Comparison of ENCODE assay signal across 8 mouse cellular contexts in genomic region chr15:99083258-99083657, GRCm38 (mm10). TPM values are rescaled to one million over a fixed set of nuclear protein-coding genes. Genes with fewer than 3 reads are reported as not detected.
A peak's percentile ranks its signal among the peaks of the same experiment; 100 is the strongest.
DNase-seq lines count a peak whose midpoint lies in the region; ATAC-seq and TF ChIP-seq lines count a peak whose summit lies in the region.
"Had no signal": no experiment of that assay in that cellular context is flagged by ENCODE, and none has a peak within 500 bp of the region (broad histone marks: within the 10 kb centered on the region; RNA-seq: fewer than 3 reads in every experiment).

No protein-coding gene starts in this region.

- no peak overlapping the region for H3K9ac ChIP-seq in embryonic facial prominence, embryonic 14.5 days (ENCODE audit: low read depth, low read length)
- H3K9ac ChIP-seq in lung, embryonic 16.5 days (ENCODE audit: low read length), result no peak overlapping the region
- H3K9ac ChIP-seq: liver, embryonic 15.5 days had no signal

- H3K27me3 ChIP-seq in G1E (ENCODE audit: insufficient read depth, low read length), result peaks cover 12% of the 10 kb centered on the region; the same call in 1 of the 2 replicates
- peaks cover 45% of the 10 kb centered on the region for H3K27me3 ChIP-seq in embryonic facial prominence, embryonic 14.5 days (replicated peaks; ENCODE audit: control insufficient read depth, insufficient read depth, low read length)
- peaks cover 36% of the 10 kb centered on the region for H3K27me3 ChIP-seq in lung, embryonic 16.5 days (ENCODE audit: control insufficient read depth, insufficient read depth, low read depth, low read length)

- DNase-seq in layer of hippocampus, adult 11-12 months (ENCODE audit: low spot score), result peak; percentile 56
- no peak for DNase-seq in layer of hippocampus, postnatal 36 days
- DNase-seq in CD4-positive, CD25-positive, alpha-beta regulatory T cell, adult 2 months (ENCODE audit: low read depth, low spot score), result peak; percentile 70
- peak; percentile 40 for DNase-seq in G1E (ENCODE audit: low spot score)
- DNase-seq in embryonic facial prominence, embryonic 14.5 days (ENCODE audit: low spot score), result peak; percentile 61
- DNase-seq in gastrocnemius, adult 8-10 months (ENCODE audit: low spot score in 2 of 2), result no peak

- no peak overlapping the region for H3K27ac ChIP-seq in embryonic facial prominence, embryonic 14.5 days (replicated peaks; ENCODE audit: low read depth, low read length)
- no peak overlapping the region for H3K27ac ChIP-seq in lung, embryonic 16.5 days (ENCODE audit: low read length)
- H3K27ac ChIP-seq: liver, embryonic 15.5 days had no signal

- peaks cover 3% of the 10 kb centered on the region for H3K9me3 ChIP-seq in G1E (replicated peaks)
- H3K9me3 ChIP-seq in embryonic facial prominence, embryonic 14.5 days (ENCODE audit: control insufficient read depth, low read length), result no peaks in the 10 kb centered on the region
- H3K9me3 ChIP-seq in lung, embryonic 16.5 days (ENCODE audit: control insufficient read depth, low read length), result no peaks in the 10 kb centered on the region
- H3K9me3 ChIP-seq: liver, embryonic 15.5 days had no signal

- H3K4me2 ChIP-seq in embryonic facial prominence, embryonic 14.5 days (ENCODE audit: low read depth, low read length), result no peak overlapping the region
- H3K4me2 ChIP-seq in lung, embryonic 16.5 days (ENCODE audit: low read depth, low read length), result no peak overlapping the region

- TF ChIP-seq CTCF in G1E (IDR thresholded peaks at IDR 0.05; ENCODE audit: low read depth, low read length), result no peak

- no peak overlapping the region for H3K4me3 ChIP-seq in G1E (ENCODE audit: low read depth, low read length)
- no peak overlapping the region for H3K4me3 ChIP-seq in embryonic facial prominence, embryonic 14.5 days (ENCODE audit: low read depth, low read length)
- H3K4me3 ChIP-seq in lung, embryonic 16.5 days (ENCODE audit: low read length), result no peak overlapping the region
- H3K4me3 ChIP-seq: liver, embryonic 15.5 days had no signal

- peaks cover 58% of the 10 kb centered on the region for H3K36me3 ChIP-seq in G1E (replicated peaks)
- H3K36me3 ChIP-seq in embryonic facial prominence, embryonic 14.5 days (ENCODE audit: control insufficient read depth, insufficient read depth, low read length), result peaks cover 22% of the 10 kb centered on the region
- H3K36me3 ChIP-seq in lung, embryonic 16.5 days (ENCODE audit: control insufficient read depth, insufficient read depth, low read length), result peaks cover 26% of the 10 kb centered on the region

- no peak for ATAC-seq in G1E (ENCODE audit: extremely low read depth, insufficient number of reproducible peaks, low FRiP score, poor library complexity, severe bottlenecking)
- ATAC-seq in embryonic facial prominence, embryonic 14.5 days (ENCODE audit: low read depth), result no peak
- 0 out of 2 replicates have a peak, but pooled peaks have one; percentile 34 for ATAC-seq in lung, embryonic 16.5 days (ENCODE audit: low read depth)

- 74% methylated on average over 9 of the region's 9 CpGs for WGBS in embryonic facial prominence, embryonic 14.5 days
- WGBS in lung, embryonic 16.5 days, result 63% methylated on average over 9 of the region's 9 CpGs

- H3K4me1 ChIP-seq in G1E (ENCODE audit: insufficient read depth, low read depth, low read length), result peaks cover 22% of the 10 kb centered on the region
- H3K4me1 ChIP-seq in embryonic facial prominence, embryonic 14.5 days (ENCODE audit: control insufficient read depth, insufficient read depth, low read length), result no peaks in the 10 kb centered on the region
- peaks cover 12% of the 10 kb centered on the region for H3K4me1 ChIP-seq in lung, embryonic 16.5 days (replicated peaks; ENCODE audit: control insufficient read depth, insufficient read depth, low read length)

RNA-seq across cellular contexts. Expression of gene C1ql4, which starts 4.4 kb away (rescaled TPM):
- total RNA-seq in layer of hippocampus, postnatal 36 days (2021), result under 1 TPM in 1 of 2 experiments, not detected in 1; 0.30 TPM
- total RNA-seq in G1E (2014; fragmentation: Nextera tagmentation) (not detected in 2 replicates), G1E (2017) (not detected in 2 replicates)
- polyA plus RNA-seq in G1E (2012), result not detected in 2 replicates
- 0.11 and 0.13 TPM in 2 replicates for polyA plus RNA-seq in embryonic facial prominence, embryonic 14.5 days (2014; fragmentation: Nextera tagmentation; extraction: Ambion mirVana)
- polyA plus RNA-seq in lung, embryonic 16.5 days (2015; fragmentation: Nextera tagmentation; extraction: Ambion mirVana), result not detected in 2 replicates
- total RNA-seq in gastrocnemius, adult 8-10 months (2022), result not detected
- polyA plus RNA-seq: liver, embryonic 15.5 days had no signal

RNA-seq across cellular contexts. Expression of gene Troap, which starts 8.9 kb away (rescaled TPM):
- under 1 TPM; 0.38 to 0.40 TPM for total RNA-seq in layer of hippocampus, postnatal 36 days (2021)
- total RNA-seq in G1E (2014; fragmentation: Nextera tagmentation) (58.2 and 59.0 TPM in 2 replicates), G1E (2017) (22.3 and 22.8 TPM in 2 replicates)
- polyA plus RNA-seq in G1E (2012), result 71.0 and 73.9 TPM in 2 replicates
- 15.3 and 24.4 TPM in 2 replicates for polyA plus RNA-seq in embryonic facial prominence, embryonic 14.5 days (2014; fragmentation: Nextera tagmentation; extraction: Ambion mirVana)
- polyA plus RNA-seq in lung, embryonic 16.5 days (2015; fragmentation: Nextera tagmentation; extraction: Ambion mirVana), result 39.5 and 41.1 TPM in 2 replicates
- total RNA-seq in gastrocnemius, adult 8-10 months (2022), result not detected

RNA-seq across cellular contexts. Expression of gene Dnajc22, which starts 9.7 kb away (rescaled TPM):
- total RNA-seq in layer of hippocampus, postnatal 36 days (2021), result under 1 TPM in 1 of 2 experiments, not detected in 1; 0.30 TPM
- total RNA-seq in G1E (2014; fragmentation: Nextera tagmentation) (not detected in 2 replicates), G1E (2017) (0.16 TPM in 1 of 2 replicates, not detected in the other)
- not detected in 2 replicates for polyA plus RNA-seq in G1E (2012)
- polyA plus RNA-seq in embryonic facial prominence, embryonic 14.5 days (2014; fragmentation: Nextera tagmentation; extraction: Ambion mirVana), result 0.38 TPM in 1 of 2 replicates, not detected in the other
- polyA plus RNA-seq in lung, embryonic 16.5 days (2015; fragmentation: Nextera tagmentation; extraction: Ambion mirVana), result 1.6 and 2.4 TPM in 2 replicates
- total RNA-seq in gastrocnemius, adult 8-10 months (2022), result under 1 TPM in 1 of 4 experiments, not detected in 3; 0.24 TPM

RNA-seq across cellular contexts. Expression of gene Prph, which starts 28.3 kb away (rescaled TPM):
- 1 to 10 TPM in 1 of 2 experiments, under 1 TPM in 1; 0.82 to 2.2 TPM for total RNA-seq in layer of hippocampus, postnatal 36 days (2021)
- total RNA-seq in G1E (2014; fragmentation: Nextera tagmentation), result not detected in 2 replicates
- not detected in 2 replicates for total RNA-seq in G1E (2017)
- not detected in 2 replicates for polyA plus RNA-seq in G1E (2012)
- polyA plus RNA-seq in embryonic facial prominence, embryonic 14.5 days (2014; fragmentation: Nextera tagmentation; extraction: Ambion mirVana), result 66.3 and 71.0 TPM in 2 replicates
- 3.9 and 4.5 TPM in 2 replicates for polyA plus RNA-seq in lung, embryonic 16.5 days (2015; fragmentation: Nextera tagmentation; extraction: Ambion mirVana)
- total RNA-seq in gastrocnemius, adult 8-10 months (2022), result under 1 TPM in 3 of 4 experiments, not detected in 1; 0.31 to 0.58 (median 0.35) TPM

RNA-seq across cellular contexts. Expression of gene Spats2, which starts 42.5 kb away (rescaled TPM):
- 10 to 100 TPM; 32.0 to 32.8 TPM for total RNA-seq in layer of hippocampus, postnatal 36 days (2021)
- total RNA-seq in G1E (2014; fragmentation: Nextera tagmentation), result not detected in 2 replicates
- total RNA-seq in G1E (2017), result 0.05 and 0.12 TPM in 2 replicates
- polyA plus RNA-seq in G1E (2012), result not detected in 2 replicates
- 35.5 and 38.9 TPM in 2 replicates for polyA plus RNA-seq in embryonic facial prominence, embryonic 14.5 days (2014; fragmentation: Nextera tagmentation; extraction: Ambion mirVana)
- 27.1 and 30.1 TPM in 2 replicates for polyA plus RNA-seq in lung, embryonic 16.5 days (2015; fragmentation: Nextera tagmentation; extraction: Ambion mirVana)
- 1 to 10 TPM; 3.0 to 5.4 (median 4.1) TPM for total RNA-seq in gastrocnemius, adult 8-10 months (2022)

Comparison
In these comparisons a context has a peak if more than half of its experiments do, and no peak if none do; other contexts are left out.
1. DNase-seq: peak in layer of hippocampus, adult 11-12 months (single experiment), CD4-positive, CD25-positive, alpha-beta regulatory T cell, adult 2 months (single experiment), G1E (single experiment) and embryonic facial prominence, embryonic 14.5 days (single experiment); none in layer of hippocampus, postnatal 36 days (0 of 2) and gastrocnemius, adult 8-10 months (0 of 2).
2. RNA of gene Troap, which starts 8.9 kb away (total RNA-seq): 22.3 to 59.0 TPM in G1E; 0.38 to 0.40 TPM in layer of hippocampus, postnatal 36 days and not detected in gastrocnemius, adult 8-10 months; every median in the first group is over 10 times any median in the second.